Mouse (Mus musculus): ENCODE data around the gene Bst1.

Bst1 gene

GRCm38 (mm10) chr5:43818695-43819094, at the start of gene Bst1:
TSS of gene Bst1 (plus strand) at chr5:43818885.
- in situ Hi-C loops (cut with MboI; ENCODE audit: unreplicated experiment in 2 of 2), result no loop called here

GRCm38 (mm10) chr5:43770618-43771354, 47.9 kb upstream of the Bst1 start:
- in situ Hi-C loops (cut with MboI; ENCODE audit: unreplicated experiment in 2 of 2), result loop anchor here (10.0 to 25.0 kb wide), 3 partner anchors 54 to 1933 kb away; partner anchors contain the start of genes Fbxl5 (in 2 of the 2), Bod1l (in 1 of the 2) and Cpeb2 (in 1 of the 2)

GRCm38 (mm10) chr5:43771555-43771954, 47.1 kb upstream of the Bst1 start:
- in situ Hi-C loops (cut with MboI; ENCODE audit: unreplicated experiment in 2 of 2), result loop anchor here (10.0 to 25.0 kb wide), 3 partner anchors 53 to 1934 kb away; partner anchors contain the start of genes Fbxl5 (in 2 of the 2), Bod1l (in 1 of the 2) and Cpeb2 (in 1 of the 2)

- in situ Hi-C loops (cut with MboI; ENCODE audit: unreplicated experiment in 2 of 2), result loop anchor here (5.0 to 10.0 kb wide), 2 partner anchors 48 to 446 kb away; partner anchors contain the start of gene Fbxl5 (in 2 of the 2)
Measured at GRCm38 (mm10) chr5:43776407-43776806, 42.3 kb upstream of the Bst1 start.

GRCm38 (mm10) chr5:43776993-43777392, 41.7 kb upstream of the Bst1 start:
- in situ Hi-C loops (cut with MboI; ENCODE audit: unreplicated experiment in 2 of 2), result loop anchor here (5.0 to 10.0 kb wide), 2 partner anchors 48 to 445 kb away; partner anchors contain the start of gene Fbxl5 (in 2 of the 2)

- in situ Hi-C loops (cut with MboI; ENCODE audit: unreplicated experiment in 2 of 2), result loop anchor here (5.0 to 10.0 kb wide), 2 partner anchors 46 to 444 kb away; partner anchors contain the start of gene Fbxl5 (in 2 of the 2)
Measured at GRCm38 (mm10) chr5:43778583-43778982, 40.1 kb upstream of the Bst1 start.

- in situ Hi-C loops (cut with MboI; ENCODE audit: unreplicated experiment in 2 of 2), result loop anchor here in 1 of 2 experiments (5.0 kb wide), 1 partner anchor 101 kb away; no protein-coding TSS in a partner anchor
Measured at GRCm38 (mm10) chr5:43781423-43781976, 37.2 kb upstream of the Bst1 start.

- in situ Hi-C loops (cut with MboI; ENCODE audit: unreplicated experiment in 2 of 2), result loop anchor here in 1 of 2 experiments (5.0 kb wide), 1 partner anchor 100 kb away; no protein-coding TSS in a partner anchor
Measured at GRCm38 (mm10) chr5:43781977-43782930, 36.4 kb upstream of the Bst1 start.

- in situ Hi-C loops (cut with MboI; ENCODE audit: unreplicated experiment in 2 of 2), result loop anchor here in 1 of 2 experiments (5.0 kb wide), 1 partner anchor 98 kb away; no protein-coding TSS in a partner anchor
Measured at GRCm38 (mm10) chr5:43783996-43784395, 34.7 kb upstream of the Bst1 start.

GRCm38 (mm10) chr5:43786607-43787006, 32.1 kb upstream of the Bst1 start:
- in situ Hi-C loops (cut with MboI; ENCODE audit: unreplicated experiment in 2 of 2), result no loop called here

GRCm38 (mm10) chr5:43787976-43788752, 30.5 kb upstream of the Bst1 start:
- in situ Hi-C loops (cut with MboI; ENCODE audit: unreplicated experiment in 2 of 2), result no loop called here

GRCm38 (mm10) chr5:43792354-43792753, 26.3 kb upstream of the Bst1 start:
- in situ Hi-C loops (cut with MboI; ENCODE audit: unreplicated experiment in 2 of 2), result no loop called here

- in situ Hi-C loops (cut with MboI; ENCODE audit: unreplicated experiment in 2 of 2), result no loop called here
Measured at GRCm38 (mm10) chr5:43799530-43799929, 19.2 kb upstream of the Bst1 start.

GRCm38 (mm10) chr5:43800700-43801099, 18.0 kb upstream of the Bst1 start:
- in situ Hi-C loops (cut with MboI; ENCODE audit: unreplicated experiment in 2 of 2), result no loop called here

GRCm38 (mm10) chr5:43801253-43801652, 17.4 kb upstream of the Bst1 start:
- in situ Hi-C loops (cut with MboI; ENCODE audit: unreplicated experiment in 2 of 2), result no loop called here

GRCm38 (mm10) chr5:43801798-43802197, 16.9 kb upstream of the Bst1 start:
- in situ Hi-C loops (cut with MboI; ENCODE audit: unreplicated experiment in 2 of 2), result no loop called here

- in situ Hi-C loops (cut with MboI; ENCODE audit: unreplicated experiment in 2 of 2), result no loop called here
Measured at GRCm38 (mm10) chr5:43805401-43805800, 13.3 kb upstream of the Bst1 start.

- in situ Hi-C loops (cut with MboI; ENCODE audit: unreplicated experiment in 2 of 2), result no loop called here
Measured at GRCm38 (mm10) chr5:43806340-43806739, 12.3 kb upstream of the Bst1 start.

GRCm38 (mm10) chr5:43806914-43807313, 11.8 kb upstream of the Bst1 start:
- in situ Hi-C loops (cut with MboI; ENCODE audit: unreplicated experiment in 2 of 2), result no loop called here

Data from v-Abl transformed pro-B cells (cell line).